Mouse (Mus musculus): ENCODE results near the gene Pdia6.

Pdia6 gene

DNA sequence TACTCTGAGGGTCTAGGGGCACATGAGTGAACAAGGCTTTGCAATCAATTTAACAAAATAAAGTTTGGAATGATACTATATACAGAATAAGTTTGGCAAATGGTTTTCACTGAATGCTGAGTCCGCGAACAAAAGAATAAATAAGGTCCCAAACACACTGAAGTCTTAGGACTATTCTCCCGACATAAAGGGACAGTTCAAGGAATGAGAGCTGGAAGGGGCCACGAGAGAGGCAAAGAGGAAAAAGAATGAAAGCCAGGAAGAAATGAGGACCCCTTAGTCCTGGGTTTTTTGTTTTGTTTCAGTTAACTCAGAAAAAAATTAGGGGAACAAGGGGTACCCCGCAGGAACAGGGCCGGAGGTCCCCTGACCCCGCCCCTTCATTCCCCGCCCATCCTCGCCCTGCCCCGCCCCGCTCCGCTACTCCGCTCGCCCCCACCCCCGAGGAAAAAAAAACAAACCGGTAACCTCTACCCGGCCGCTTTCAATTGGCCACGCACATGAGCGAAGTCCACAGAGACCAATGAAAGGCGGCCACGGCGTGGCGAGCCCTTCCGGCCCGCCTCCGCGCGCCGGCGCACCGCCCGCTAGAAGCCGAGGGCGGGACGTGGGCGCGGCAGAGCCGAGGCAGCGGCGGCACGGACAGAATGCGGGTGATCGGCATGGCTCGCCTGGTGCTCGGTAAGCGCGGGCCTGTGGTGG lies at the start of gene Pdia6:
TSS of gene Pdia6 (plus strand) at position 575 of the 702 bp plus-strand sequence.
- peak; percentile 86 to 87 for DNase-seq (ENCODE audit: low spot score in 2 of 2)

- no peak for DNase-seq (ENCODE audit: low spot score in 2 of 2)
Measured at GRCm38 (mm10) chr12:17218390-17218789, 48.0 kb upstream of the Pdia6 start.

- DNase-seq (ENCODE audit: low spot score in 2 of 2) = no peak
Measured at GRCm38 (mm10) chr12:17219107-17219506, 47.2 kb upstream of the Pdia6 start.

DNA sequence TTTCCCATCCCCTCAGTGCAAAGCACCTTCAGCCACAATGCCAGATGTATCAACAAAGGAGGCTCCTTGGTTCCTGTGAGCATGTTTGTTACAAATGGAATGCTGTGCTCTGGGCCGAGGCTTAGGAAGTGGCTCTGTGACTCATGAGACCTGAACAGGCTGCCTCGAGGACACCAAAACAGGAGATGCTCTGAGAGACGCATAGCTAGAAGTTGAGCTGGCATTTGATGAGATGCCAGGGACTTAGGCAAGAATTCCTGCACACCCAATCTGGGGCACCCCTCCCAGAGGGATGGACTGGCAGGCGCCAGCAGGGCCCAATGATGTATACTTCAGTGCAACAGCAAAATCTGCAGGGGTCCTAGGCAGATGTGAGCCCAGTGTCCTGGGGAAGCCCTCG lies 45.7 kb upstream of the Pdia6 start:
- DNase-seq (ENCODE audit: low spot score in 2 of 2) = peak in 1 of 2 experiments; percentile 19

DNA sequence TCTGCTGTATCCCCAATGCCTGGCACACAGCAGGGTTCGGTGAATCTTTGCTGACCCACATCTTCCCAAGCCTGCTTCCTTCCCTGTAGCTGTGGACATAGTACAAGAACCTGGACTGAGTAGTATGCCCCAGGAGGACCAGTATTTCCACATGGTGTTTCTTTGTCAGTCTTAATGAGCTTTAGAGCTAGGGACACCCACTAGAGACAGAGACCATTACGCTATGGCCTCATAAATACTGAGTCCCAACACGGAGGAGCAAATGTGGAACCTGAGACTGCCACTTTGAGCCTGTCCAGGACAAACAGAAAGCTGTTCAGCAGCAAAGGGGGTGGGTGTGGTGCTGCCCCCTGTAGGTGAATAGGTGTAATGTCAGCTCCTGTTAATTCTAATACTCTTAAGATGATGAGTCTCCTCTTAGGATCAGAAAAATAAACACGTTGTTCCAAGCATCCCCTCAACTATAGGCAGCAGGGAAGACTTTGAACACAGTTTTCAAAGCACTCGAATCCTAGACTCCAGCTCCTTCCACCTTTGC lies 44.4 kb upstream of the Pdia6 start:
- no peak for DNase-seq (ENCODE audit: low spot score in 2 of 2)

- DNase-seq (ENCODE audit: low spot score in 2 of 2) = no peak
Measured at GRCm38 (mm10) chr12:17223050-17223449, 43.3 kb upstream of the Pdia6 start.

- no peak for DNase-seq (ENCODE audit: low spot score in 2 of 2)
Measured at GRCm38 (mm10) chr12:17225012-17225411, 41.3 kb upstream of the Pdia6 start.

DNA sequence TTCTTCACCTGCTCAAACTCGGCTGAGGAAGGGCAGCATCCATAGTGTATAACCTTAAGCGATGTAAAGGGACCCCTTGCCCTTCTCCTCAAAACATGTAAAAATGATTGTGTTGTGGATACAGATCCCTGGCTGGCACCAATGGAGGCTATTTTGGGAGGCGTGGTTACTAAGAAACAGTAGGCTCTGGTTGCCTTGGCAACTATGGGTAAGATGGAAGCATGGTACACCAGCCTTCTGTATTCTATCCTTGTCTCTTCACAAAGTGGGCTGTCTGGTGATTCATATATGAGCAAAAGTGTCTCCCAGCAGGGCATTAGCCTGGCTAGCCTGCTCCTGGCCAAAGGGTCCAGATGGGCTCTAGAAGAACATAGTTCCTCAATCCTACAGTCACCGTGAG lies 38.4 kb upstream of the Pdia6 start:
- no peak for DNase-seq (ENCODE audit: low spot score in 2 of 2)

- no peak for DNase-seq (ENCODE audit: low spot score in 2 of 2)
Measured at GRCm38 (mm10) chr12:17230581-17230980, 35.8 kb upstream of the Pdia6 start.

- no peak for DNase-seq (ENCODE audit: low spot score in 2 of 2)
Measured at GRCm38 (mm10) chr12:17231513-17231912, 34.8 kb upstream of the Pdia6 start.

DNA sequence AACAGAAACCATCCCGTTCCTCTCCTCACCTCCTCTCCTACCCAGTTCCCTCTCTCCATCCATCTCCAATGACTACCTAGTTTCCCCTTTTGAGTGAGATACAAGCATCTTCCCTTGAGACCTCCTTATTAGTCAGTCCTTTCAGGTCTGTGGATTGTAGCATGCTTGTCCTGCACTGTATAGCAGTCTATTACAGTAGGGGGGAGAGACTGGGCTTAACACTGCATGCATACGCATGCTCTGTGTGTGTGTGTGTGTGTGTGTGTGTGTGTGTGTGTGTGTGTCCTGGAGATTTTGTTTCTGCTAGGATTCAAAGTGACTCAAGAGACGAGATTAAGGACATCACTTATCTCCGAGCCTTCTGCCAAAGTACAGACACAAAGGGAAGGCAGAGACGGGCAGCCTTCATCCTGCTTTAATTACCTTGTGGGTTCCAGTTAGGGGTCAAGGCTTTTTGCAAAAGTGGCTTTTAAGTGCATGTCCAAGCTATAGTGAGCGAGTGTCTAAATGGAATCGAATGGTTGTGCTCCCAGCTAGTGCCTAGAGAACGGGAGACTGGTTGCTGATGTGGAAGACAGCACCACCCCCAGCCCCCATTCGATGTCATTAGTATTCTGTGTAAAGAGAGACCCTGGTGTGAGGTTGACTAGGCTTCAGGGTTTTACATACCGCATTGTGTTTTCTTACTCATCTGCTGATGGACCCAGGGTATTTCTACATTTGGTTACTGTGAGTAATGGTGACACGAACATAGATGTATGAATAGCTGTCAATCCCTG lies 30.6 kb upstream of the Pdia6 start:
- no peak for DNase-seq (ENCODE audit: low spot score in 2 of 2)

GRCm38 (mm10) chr12:17238588-17239427 lies 27.5 kb upstream of the Pdia6 start:
- no peak for DNase-seq (ENCODE audit: low spot score in 2 of 2)

DNA sequence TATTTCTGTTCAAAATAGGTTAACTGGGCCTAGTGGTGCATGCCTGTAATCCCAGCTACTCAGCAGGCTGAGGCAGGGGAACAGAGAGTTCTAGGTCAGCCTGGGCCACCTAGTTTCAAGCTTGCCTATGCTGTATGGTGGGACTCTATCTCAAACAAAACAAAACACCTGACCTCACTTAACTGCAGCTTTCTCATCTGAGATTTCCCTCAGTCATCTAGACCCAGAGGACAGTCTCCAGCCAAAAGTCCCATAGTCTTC lies 27.0 kb upstream of the Pdia6 start:
- DNase-seq (ENCODE audit: low spot score in 2 of 2) = no peak

DNA sequence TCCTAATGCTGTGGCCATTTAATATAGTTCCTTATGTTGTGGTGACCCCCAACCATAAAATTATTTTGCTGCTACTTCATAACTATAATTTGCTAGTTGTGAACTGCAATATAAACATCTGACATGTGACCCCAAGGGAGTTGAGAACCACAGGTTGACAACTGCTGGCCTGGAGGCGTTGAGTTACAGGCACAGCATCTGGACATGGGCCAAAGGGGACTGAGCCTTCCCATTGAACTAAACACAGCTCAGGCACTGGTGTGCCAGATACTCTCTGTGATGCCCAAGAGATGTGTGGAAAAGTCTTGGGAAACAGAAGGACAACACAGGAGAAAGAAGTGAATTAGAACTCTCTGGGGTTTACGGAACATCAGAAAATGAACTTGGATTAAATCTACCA lies 25.3 kb upstream of the Pdia6 start:
- DNase-seq (ENCODE audit: low spot score in 2 of 2) = no peak

GRCm38 (mm10) chr12:17241614-17242013 lies 24.7 kb upstream of the Pdia6 start:
- no peak for DNase-seq (ENCODE audit: low spot score in 2 of 2)

- no peak for DNase-seq (ENCODE audit: low spot score in 2 of 2)
Measured at GRCm38 (mm10) chr12:17242041-17242440, 24.3 kb upstream of the Pdia6 start.

GRCm38 (mm10) chr12:17250962-17251361 lies 15.4 kb upstream of the Pdia6 start:
- DNase-seq (ENCODE audit: low spot score in 2 of 2) = no peak

GRCm38 (mm10) chr12:17253069-17253468 lies 13.3 kb upstream of the Pdia6 start:
- DNase-seq (ENCODE audit: low spot score in 2 of 2) = peak; percentile 23 to 43

GRCm38 (mm10) chr12:17255602-17256001 lies 10.7 kb upstream of the Pdia6 start:
- DNase-seq (ENCODE audit: low spot score in 2 of 2) = no peak

- no peak for DNase-seq (ENCODE audit: low spot score in 2 of 2)
Measured at GRCm38 (mm10) chr12:17256905-17257304, 9.4 kb upstream of the Pdia6 start.

DNA sequence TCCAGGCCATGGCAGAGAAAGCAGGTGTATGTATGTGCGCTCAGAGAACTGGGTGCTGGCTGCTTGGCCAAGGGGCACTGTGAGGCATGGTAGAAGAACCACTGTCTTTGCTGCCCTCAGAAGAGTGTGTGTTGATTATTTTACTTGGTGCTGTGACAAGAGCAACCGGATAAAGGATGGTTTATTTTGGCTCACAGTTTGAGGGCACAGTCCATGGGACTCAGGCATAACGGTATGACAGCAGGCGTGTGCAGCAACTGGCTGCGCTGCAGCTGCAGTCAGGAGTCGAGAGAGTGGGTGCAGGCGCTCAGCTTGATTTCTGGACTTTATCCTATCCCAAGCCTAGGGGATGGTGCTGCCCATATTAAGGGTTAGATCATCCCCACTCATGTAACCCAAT lies 7.9 kb upstream of the Pdia6 start:
- no peak for DNase-seq (ENCODE audit: low spot score in 2 of 2)

GRCm38 (mm10) chr12:17261005-17261404 lies 5.3 kb upstream of the Pdia6 start:
- DNase-seq (ENCODE audit: low spot score in 2 of 2) = no peak

Measured in urinary bladder, adult 18-20 months (tissue).